Mouse (Mus musculus) embryonic facial prominence, embryonic 14.5 days (tissue): ENCODE results near the gene Slc6a3. TPM values are rescaled to one million over a fixed set of nuclear protein-coding genes. Genes with fewer than 3 reads are reported as not detected.
A peak's percentile ranks its signal among the peaks of the same experiment; 100 is the strongest.

Source experiments
- ATAC-seq: fragments of 200-750 bp; cut with Nextera tagmentation; 2 replicates; pipeline ENCODE4 v1.8.0; 2017; ENCODE audit warnings: low read depth, moderate number of reproducible peaks, moderate TSS enrichment
- DNase-seq: peaks from one replicate; pipeline ENCODE4 v3.0.0-alpha.2; 2015; ENCODE audit warnings: low spot score
- H3K27ac ChIP-seq: fragments of 300-500 bp; sonication (generic); replicated peaks from 2 replicates; pipeline ENCODE4 v1.5.1; 2014; ENCODE audit warnings: low read depth, mild to moderate bottlenecking, low read length, moderate library complexity
- H3K27me3 ChIP-seq: fragments of 300-500 bp; sonication (generic); replicated peaks from 2 replicates; pipeline ENCODE4 v1.6.1; 2014; ENCODE audit warnings: low read length; ENCODE audit not compliant: control insufficient read depth, insufficient read depth
- H3K36me3 ChIP-seq: fragments of 300-500 bp; sonication (generic); 2 replicates; pipeline ENCODE4 v1.6.1; 2014; ENCODE audit warnings: low read length, mixed read lengths; ENCODE audit not compliant: control insufficient read depth, insufficient read depth
- H3K4me1 ChIP-seq: fragments of 300-500 bp; sonication (generic); 2 replicates; pipeline ENCODE4 v1.6.1; 2014; ENCODE audit warnings: antibody characterized with exemption, low read length; ENCODE audit not compliant: control insufficient read depth, insufficient read depth
- H3K4me2 ChIP-seq: fragments of 300-500 bp; sonication (generic); 2 replicates; pipeline ENCODE4 v1.6.1; 2014; ENCODE audit warnings: low read depth, mild to moderate bottlenecking, low read length, moderate library complexity, mixed read lengths
- H3K4me3 ChIP-seq: fragments of 300-500 bp; sonication (generic); 2 replicates; pipeline ENCODE4 v1.5.1; 2014; ENCODE audit warnings: low read depth, mild to moderate bottlenecking, low read length
- H3K9ac ChIP-seq: fragments of 300-500 bp; sonication (generic); 2 replicates; pipeline ENCODE4 v1.6.1; 2014; ENCODE audit warnings: low read depth, mild to moderate bottlenecking, low read length, moderate library complexity, mixed read lengths
- H3K9me3 ChIP-seq: fragments of 300-500 bp; sonication (generic); 2 replicates; pipeline ENCODE4 v1.6.1; 2016; ENCODE audit warnings: low read length; ENCODE audit not compliant: control insufficient read depth
- WGBS: fragments of 180-500 bp; shearing (Covaris S2); extraction: QIAGEN DNeasy Blood & Tissue Kit; methylation state at CpG from one replicate; pipeline ENCODE4 v1.1.7; 2014; 5-methylcytosine and 5-hydroxymethylcytosine counted together
- polyA plus RNA-seq: library from polyadenylated mRNA; unstranded; fragments of >200 nt; fragmentation: Nextera tagmentation; extraction: Ambion mirVana; gene quantifications from 2 replicates; pipeline ENCODE4 v1.2.1, GENCODE M21; 2014

Gene Slc6a3
- polyA plus RNA-seq, 1 experiment from 2014 or later, result not detected

- H3K4me2 ChIP-seq, result peak overlapping the region; percentile 77
- ATAC-seq (no peak), DNase-seq (no peak)
- H3K9me3 ChIP-seq, result no peaks in the 10 kb centered on the region
- H3K27me3 ChIP-seq, result no peaks in the 10 kb centered on the region
- 60% methylated on average over 4 of the region's 4 CpGs for WGBS
- H3K27ac ChIP-seq, result no peak overlapping the region
- H3K36me3 ChIP-seq, result peaks cover 17% of the 10 kb centered on the region
- peak overlapping the region; percentile 80 for H3K9ac ChIP-seq
- H3K4me1 ChIP-seq, result peaks cover 10% of the 10 kb centered on the region
- H3K4me3 ChIP-seq, result peak overlapping the region; percentile 65
These were observed 66.5 kb downstream of the Slc6a3 start for GRCm38 (mm10) chr13:73603046-73603445.

GRCm38 (mm10) chr13:73603522-73604155, 67.1 kb downstream of the Slc6a3 start, which contains the start of gene Clptm1l:
Clptm1l (plus strand) TSS chr13:73604006.
- under 1% methylated on average over 20 of the region's 53 CpGs for WGBS
- peak; percentile 97 for DNase-seq
- ATAC-seq, result peak; percentile 99
- peaks cover 10% of the 10 kb centered on the region for H3K4me1 ChIP-seq
- H3K27ac ChIP-seq, result peak within 1 kb of the TSS; percentile 78
- H3K27me3 ChIP-seq, result no peaks in the 10 kb centered on the region
- peak within 1 kb of the TSS; percentile 77 for H3K4me2 ChIP-seq
- H3K9me3 ChIP-seq, result no peaks in the 10 kb centered on the region
- peaks cover 23% of the 10 kb centered on the region for H3K36me3 ChIP-seq
- H3K9ac ChIP-seq, result peak within 1 kb of the TSS; percentile 80
- peak within 1 kb of the TSS; percentile 65 for H3K4me3 ChIP-seq

- peaks cover 30% of the 10 kb centered on the region for H3K36me3 ChIP-seq
- H3K4me1 ChIP-seq, result peaks cover 10% of the 10 kb centered on the region
- 5% methylated on average over 20 of the region's 39 CpGs for WGBS
- H3K9me3 ChIP-seq, result no peaks in the 10 kb centered on the region
- no peaks in the 10 kb centered on the region for H3K27me3 ChIP-seq
- peak overlapping the region; percentile 65 for H3K4me3 ChIP-seq
- peak overlapping the region; percentile 77 for H3K4me2 ChIP-seq
- H3K27ac ChIP-seq, result peak overlapping the region; percentile 78; the same call in 1 of the 2 replicates
- ATAC-seq (peak; percentile 74), DNase-seq (peak; percentile 1)
- peak overlapping the region; percentile 80 for H3K9ac ChIP-seq
These were observed 67.8 kb downstream of the Slc6a3 start for GRCm38 (mm10) chr13:73604156-73604957.

GRCm38 (mm10) chr13:73618406-73618805, 81.9 kb downstream of the Slc6a3 start:
- H3K27me3 ChIP-seq, result no peaks in the 10 kb centered on the region
- DNase-seq (no peak), ATAC-seq (peak; percentile 33; the same call in 1 of the 2 replicates)
- no peak overlapping the region for H3K27ac ChIP-seq
- no peak overlapping the region for H3K4me2 ChIP-seq
- no peak overlapping the region for H3K4me3 ChIP-seq
- H3K4me1 ChIP-seq, result no peaks in the 10 kb centered on the region
- no peaks in the 10 kb centered on the region for H3K9me3 ChIP-seq
- peaks cover 86% of the 10 kb centered on the region for H3K36me3 ChIP-seq
- 92% methylated on average over 5 of the region's 5 CpGs for WGBS
- H3K9ac ChIP-seq, result no peak overlapping the region

- 71% methylated on average over 6 of the region's 6 CpGs for WGBS
- ATAC-seq (no peak), DNase-seq (peak; percentile 18)
- Histone ChIP-seq H3K9ac (no peak overlapping the region), H3K4me3 (no peak overlapping the region), H3K9me3 (no peaks in the 10 kb centered on the region), H3K4me2 (no peak overlapping the region), H3K4me1 (no peaks in the 10 kb centered on the region), H3K27ac (no peak overlapping the region), H3K27me3 (no peaks in the 10 kb centered on the region), H3K36me3 (peaks cover 64% of the 10 kb centered on the region)
These were observed 84.1 kb downstream of the Slc6a3 start for GRCm38 (mm10) chr13:73620637-73621036.

- Histone ChIP-seq H3K9me3 (no peaks in the 10 kb centered on the region), H3K4me1 (peaks cover 7% of the 10 kb centered on the region), H3K27me3 (no peaks in the 10 kb centered on the region), H3K36me3 (peaks cover 27% of the 10 kb centered on the region), H3K9ac (peak overlapping the region; percentile 74), H3K27ac (no peak overlapping the region), H3K4me2 (peak overlapping the region; percentile 67), H3K4me3 (peak overlapping the region; percentile 57)
- ATAC-seq (no peak), DNase-seq (no peak)
- WGBS, result 45% methylated on average over 6 of the region's 6 CpGs
These were observed 89.8 kb downstream of the Slc6a3 start for GRCm38 (mm10) chr13:73626410-73626744.

GRCm38 (mm10) chr13:73626745-73627549, 90.4 kb downstream of the Slc6a3 start, which contains the start of gene Tert:
Tert (plus strand) TSS chr13:73626911.
- Histone ChIP-seq H3K27me3 (no peaks in the 10 kb centered on the region), H3K27ac (no peak within 1 kb of the TSS), H3K9me3 (no peaks in the 10 kb centered on the region), H3K4me1 (peaks cover 7% of the 10 kb centered on the region), H3K4me2 (peak within 1 kb of the TSS; percentile 67), H3K9ac (peak within 1 kb of the TSS; percentile 74), H3K36me3 (peaks cover 26% of the 10 kb centered on the region), H3K4me3 (peak within 1 kb of the TSS; percentile 57)
- WGBS, result 5% methylated on average over 42 of the region's 47 CpGs
- peak; percentile 81 for DNase-seq
- ATAC-seq, result peak; percentile 90
